Mouse (Mus musculus) megakaryocyte-erythroid progenitor cell, adult 5-6 weeks (primary cell): ENCODE data around the gene Serpina3m. TPM values are rescaled to one million over a fixed set of nuclear protein-coding genes. Genes with fewer than 3 reads are reported as not detected.

Experiments
- total RNA-seq, 2 experiments: library from RNA; stranded (forward) in 1 of 2; stranded (reverse) in 1 of 2; fragments of 200-1000, 215-1000 nt in 1 of 2; fragments of >200 nt in 1 of 2; fragmentation: Nextera tagmentation in 1 of 2; gene quantifications; 2 replicates each; pipeline ENCODE4 v1.2.3; 2014 to 2017

Serpina3m gene
- total RNA-seq, 2 experiments from 2014 or later = not detected

Other genes starting within 250 kb of the Serpina3m start
- gene Serpina5, start 237.4 kb upstream of the Serpina3m start, total RNA-seq (2014; fragmentation: Nextera tagmentation) = not detected in 2 replicates
- not detected in 2 replicates for gene Serpina5, start 237.4 kb upstream of the Serpina3m start, total RNA-seq (2017)
- not detected in 2 replicates for gene Serpina3a, start 225.8 kb upstream of the Serpina3m start, total RNA-seq (2014; fragmentation: Nextera tagmentation)
- gene Serpina3a, start 225.8 kb upstream of the Serpina3m start, total RNA-seq (2017) = not detected in 2 replicates
- not detected in 2 replicates for gene Serpina3b, start 210.5 kb upstream of the Serpina3m start, total RNA-seq (2014; fragmentation: Nextera tagmentation)
- not detected in 2 replicates for gene Serpina3b, start 210.5 kb upstream of the Serpina3m start, total RNA-seq (2017)
- not detected in 2 replicates for gene Serpina3c, start 184.6 kb upstream of the Serpina3m start, total RNA-seq (2014; fragmentation: Nextera tagmentation)
- gene Serpina3c, start 184.6 kb upstream of the Serpina3m start, total RNA-seq (2017) = not detected in 2 replicates
- gene Serpina3f, start 123.9 kb upstream of the Serpina3m start, total RNA-seq (2014; fragmentation: Nextera tagmentation) = 0.82 and 1.6 TPM in 2 replicates
- gene Serpina3f, start 123.9 kb upstream of the Serpina3m start, total RNA-seq (2017) = 0.11 and 1.9 TPM in 2 replicates
- 1.4 and 15.7 TPM in 2 replicates for gene Serpina3g, start 102.2 kb upstream of the Serpina3m start, total RNA-seq (2014; fragmentation: Nextera tagmentation)
- 12.0 and 28.0 TPM in 2 replicates for gene Serpina3g, start 102.2 kb upstream of the Serpina3m start, total RNA-seq (2017)
- gene Serpina3i, start 75.4 kb upstream of the Serpina3m start, total RNA-seq (2014; fragmentation: Nextera tagmentation) = not detected in 2 replicates
- not detected in 2 replicates for gene Serpina3i, start 75.4 kb upstream of the Serpina3m start, total RNA-seq (2017)
- not detected in 2 replicates for gene Serpina3j, start 23.9 kb upstream of the Serpina3m start, total RNA-seq (2014; fragmentation: Nextera tagmentation)
- gene Serpina3j, start 23.9 kb upstream of the Serpina3m start, total RNA-seq (2017) = not detected in 2 replicates
- gene Serpina3k, start within 50 bp of the Serpina3m start, total RNA-seq (2014; fragmentation: Nextera tagmentation) = not detected in 2 replicates
- gene Serpina3k, start within 50 bp of the Serpina3m start, total RNA-seq (2017) = not detected in 2 replicates
- not detected in 2 replicates for gene Serpina3n, start 68.2 kb downstream of the Serpina3m start, total RNA-seq (2014; fragmentation: Nextera tagmentation)
- gene Serpina3n, start 68.2 kb downstream of the Serpina3m start, total RNA-seq (2017) = not detected in 2 replicates
- gene Gsc, start 134.8 kb downstream of the Serpina3m start, total RNA-seq (2014; fragmentation: Nextera tagmentation) = not detected in 2 replicates
- not detected in 2 replicates for gene Gsc, start 134.8 kb downstream of the Serpina3m start, total RNA-seq (2017)